Comparison of ENCODE assay signal across 16 mouse cellular contexts in the genomic region with DNA sequence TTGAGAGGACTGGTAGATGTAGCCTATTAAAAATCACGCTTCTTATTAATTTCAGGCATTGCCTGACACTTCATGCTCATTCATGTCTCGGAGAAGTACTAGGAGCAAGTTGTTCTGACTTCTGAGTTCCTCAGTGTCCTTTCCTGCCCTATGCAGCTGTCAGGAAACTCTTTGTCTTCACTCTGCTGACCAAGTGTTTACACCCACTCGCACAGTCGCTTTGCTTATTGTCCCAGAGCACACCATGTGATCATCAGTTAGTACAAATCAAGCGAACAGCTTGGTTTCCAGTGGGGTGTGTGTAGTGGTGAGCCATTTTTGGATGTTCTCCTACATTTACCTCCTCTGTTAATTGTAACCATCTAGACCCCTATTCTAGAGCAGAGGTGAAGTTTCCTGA. TPM values are rescaled to one million over a fixed set of nuclear protein-coding genes. Genes with fewer than 3 reads are reported as not detected.
DNase-seq lines count a peak whose midpoint lies in the region; ATAC-seq lines count a peak whose summit lies in the region.
"Had no signal": no experiment of that assay in that cellular context is flagged by ENCODE, and none has a peak within 500 bp of the region (broad histone marks: within the 10 kb centered on the region; RNA-seq: fewer than 3 reads in every experiment).

No protein-coding gene starts in this region.

- no peaks in the 10 kb centered on the region for H3K36me3 ChIP-seq in forebrain, embryonic 13.5 days (ENCODE audit: poor library complexity, severe bottlenecking)
- H3K36me3 ChIP-seq in forebrain, embryonic 12.5 days (replicated peaks): no peaks in the 10 kb centered on the region
- no peaks in the 10 kb centered on the region; the same call in 1 of the 2 replicates for H3K36me3 ChIP-seq in kidney, embryonic 14.5 days (ENCODE audit: control insufficient read depth, insufficient read depth, low read length)
- H3K36me3 ChIP-seq in liver, embryonic 16.5 days (ENCODE audit: control insufficient read depth, insufficient read depth): no peaks in the 10 kb centered on the region
- H3K36me3 ChIP-seq: midbrain, embryonic 15.5 days; neural tube, embryonic 13.5 days; stomach, embryonic 15.5 days had no signal

- H3K9ac ChIP-seq in forebrain, embryonic 13.5 days: no peak overlapping the region
- no peak overlapping the region for H3K9ac ChIP-seq in forebrain, embryonic 12.5 days
- no peak overlapping the region for H3K9ac ChIP-seq in kidney, embryonic 14.5 days (ENCODE audit: low read depth, low read length)
- no peak overlapping the region for H3K9ac ChIP-seq in liver, embryonic 16.5 days (ENCODE audit: low read depth, low read length)
- H3K9ac ChIP-seq: midbrain, embryonic 15.5 days; neural tube, embryonic 13.5 days; stomach, embryonic 15.5 days had no signal

- DNase-seq in kidney, adult 9 months: peak; percentile 38
- peak; percentile 20 for DNase-seq in CD4-positive, CD25-positive, alpha-beta regulatory T cell, adult 2 months (ENCODE audit: low read depth, low spot score)
- no peak for DNase-seq in retina, postnatal 1 day
- DNase-seq: adrenal gland, postnatal 14 days; gastrocnemius, postnatal 14 days; right cerebral cortex, adult 18-20 months; thymus, postnatal 25 days had no signal

- WGBS in forebrain, embryonic 13.5 days: 63% methylated on average over 5 of the region's 5 CpGs
- 67% methylated on average over 5 of the region's 5 CpGs for WGBS in forebrain, embryonic 12.5 days
- WGBS in kidney, embryonic 14.5 days: 74% methylated on average over 5 of the region's 5 CpGs
- 56% methylated on average over 5 of the region's 5 CpGs for WGBS in liver, embryonic 16.5 days (ENCODE audit: insufficient replicate concordance)

- ATAC-seq in forebrain, embryonic 13.5 days: peak; percentile 28; the same call in 1 of the 2 replicates
- no peak for ATAC-seq in forebrain, embryonic 12.5 days (ENCODE audit: low FRiP score)
- ATAC-seq in kidney, embryonic 14.5 days (ENCODE audit: low FRiP score, low TSS enrichment): no peak
- ATAC-seq in liver, embryonic 16.5 days (ENCODE audit: low read depth): peak; percentile 65
- no peak for ATAC-seq in erythroblast, adult 5-6 weeks (replicated peaks; ENCODE audit: low FRiP score, poor library complexity, severe bottlenecking)

- no peak overlapping the region for H3K4me2 ChIP-seq in forebrain, embryonic 13.5 days
- no peak overlapping the region for H3K4me2 ChIP-seq in forebrain, embryonic 12.5 days
- no peak overlapping the region for H3K4me2 ChIP-seq in kidney, embryonic 14.5 days (replicated peaks; ENCODE audit: low read depth, low read length)
- H3K4me2 ChIP-seq in liver, embryonic 16.5 days (ENCODE audit: low read depth, low read length): no peak overlapping the region
- H3K4me2 ChIP-seq: midbrain, embryonic 15.5 days; neural tube, embryonic 13.5 days; stomach, embryonic 15.5 days had no signal

- no peak overlapping the region; the same call in 1 of the 2 replicates for H3K27ac ChIP-seq in forebrain, embryonic 13.5 days
- H3K27ac ChIP-seq in forebrain, embryonic 12.5 days: no peak overlapping the region
- H3K27ac ChIP-seq in kidney, embryonic 14.5 days (ENCODE audit: low read depth, low read length): no peak overlapping the region
- no peak overlapping the region for H3K27ac ChIP-seq in liver, embryonic 16.5 days (ENCODE audit: low read length)
- H3K27ac ChIP-seq: macrophage; midbrain, embryonic 15.5 days; neural tube, embryonic 13.5 days; stomach, embryonic 15.5 days had no signal

- no peaks in the 10 kb centered on the region for H3K27me3 ChIP-seq in forebrain, embryonic 13.5 days
- H3K27me3 ChIP-seq in forebrain, embryonic 12.5 days: peaks cover 2% of the 10 kb centered on the region; the same call in 1 of the 2 replicates
- H3K27me3 ChIP-seq in kidney, embryonic 14.5 days (ENCODE audit: control insufficient read depth, insufficient read depth, low read length): no peaks in the 10 kb centered on the region
- no peaks in the 10 kb centered on the region for H3K27me3 ChIP-seq in liver, embryonic 16.5 days (ENCODE audit: control insufficient read depth, insufficient read depth, low read depth, low read length)
- H3K27me3 ChIP-seq: midbrain, embryonic 15.5 days; neural tube, embryonic 13.5 days; stomach, embryonic 15.5 days had no signal

- no peak overlapping the region for H3K4me3 ChIP-seq in forebrain, embryonic 13.5 days
- H3K4me3 ChIP-seq in forebrain, embryonic 12.5 days (replicated peaks): no peak overlapping the region
- no peak overlapping the region for H3K4me3 ChIP-seq in kidney, embryonic 14.5 days (ENCODE audit: low read length)
- no peak overlapping the region for H3K4me3 ChIP-seq in liver, embryonic 16.5 days (ENCODE audit: low read depth, low read length)
- H3K4me3 ChIP-seq: midbrain, embryonic 15.5 days; neural tube, embryonic 13.5 days; stomach, embryonic 15.5 days had no signal

- H3K4me1 ChIP-seq in forebrain, embryonic 13.5 days: peaks cover 24% of the 10 kb centered on the region
- H3K4me1 ChIP-seq in forebrain, embryonic 12.5 days: peaks cover 6% of the 10 kb centered on the region; the same call in 1 of the 2 replicates
- H3K4me1 ChIP-seq in kidney, embryonic 14.5 days (ENCODE audit: control insufficient read depth, insufficient read depth, low read length): no peaks in the 10 kb centered on the region
- no peaks in the 10 kb centered on the region for H3K4me1 ChIP-seq in liver, embryonic 16.5 days (ENCODE audit: control insufficient read depth, low read depth, low read length)

- no peaks in the 10 kb centered on the region for H3K9me3 ChIP-seq in forebrain, embryonic 13.5 days (replicated peaks)
- no peaks in the 10 kb centered on the region for H3K9me3 ChIP-seq in forebrain, embryonic 12.5 days
- H3K9me3 ChIP-seq in kidney, embryonic 14.5 days (ENCODE audit: control insufficient read depth, low read length): no peaks in the 10 kb centered on the region
- H3K9me3 ChIP-seq in liver, embryonic 16.5 days (replicated peaks; ENCODE audit: control insufficient read depth, low read length): no peaks in the 10 kb centered on the region
- H3K9me3 ChIP-seq: midbrain, embryonic 15.5 days; neural tube, embryonic 13.5 days; stomach, embryonic 15.5 days had no signal

RNA-seq across cellular contexts. Expression of a gene that starts 25.4 kb away (rescaled TPM):
- polyA plus RNA-seq in forebrain, embryonic 13.5 days (2015; fragmentation: Nextera tagmentation; extraction: Ambion mirVana): 1.6 and 1.7 TPM in 2 replicates
- polyA plus RNA-seq in forebrain, embryonic 12.5 days (2016; fragmentation: Nextera tagmentation; extraction: Ambion mirVana): 3.6 and 5.2 TPM in 2 replicates
- polyA plus RNA-seq in kidney, embryonic 14.5 days (2014; fragmentation: Nextera tagmentation; extraction: Ambion mirVana): 7.2 and 7.4 TPM in 2 replicates
- polyA plus RNA-seq in liver, embryonic 16.5 days (2015; fragmentation: Nextera tagmentation; extraction: Ambion mirVana): 0.89 and 1.1 TPM in 2 replicates
- total RNA-seq in erythroblast, adult 5-6 weeks (2015; ENCODE audit: low replicate concordance): 2.9 and 5.2 TPM in 2 replicates
- 2.9 and 4.5 TPM in 2 replicates for total RNA-seq in erythroblast, adult 5-6 weeks (2017; ENCODE audit: low replicate concordance)

Comparison
In these comparisons a context has a peak if more than half of its experiments do, and no peak if none do; other contexts are left out.
1. ATAC-seq: peak in forebrain, embryonic 13.5 days (single experiment) and liver, embryonic 16.5 days (single experiment); none in forebrain, embryonic 12.5 days (single experiment), kidney, embryonic 14.5 days (single experiment) and erythroblast, adult 5-6 weeks (single experiment).